Mouse (Mus musculus) hindbrain, embryonic 15.5 days (tissue): ENCODE data around the gene Barx2. TPM values are rescaled to one million over a fixed set of nuclear protein-coding genes. Genes with fewer than 3 reads are reported as not detected.

Experiments used
- ATAC-seq: fragments of 200-750 bp; cut with Nextera tagmentation; 2 replicates; pipeline ENCODE4 v1.8.0; 2017; ENCODE audit warnings: low read depth, moderate number of reproducible peaks, moderate TSS enrichment; ENCODE audit not compliant: low FRiP score
- H3K27ac ChIP-seq: fragments of 300-500 bp; sonication (generic); replicated peaks from 2 replicates; pipeline ENCODE4 v1.5.1; 2015; ENCODE audit warnings: mild to moderate bottlenecking, inconsistent platforms
- H3K27me3 ChIP-seq: fragments of 300-500 bp; sonication (generic); 2 replicates; pipeline ENCODE4 v1.6.1; 2015; ENCODE audit warnings: control low read depth, inconsistent platforms
- H3K36me3 ChIP-seq: fragments of 300-500 bp; sonication (generic); 2 replicates; pipeline ENCODE4 v1.6.1; 2015; ENCODE audit warnings: control low read depth, inconsistent platforms
- H3K4me1 ChIP-seq: fragments of 300-500 bp; sonication (generic); replicated peaks from 2 replicates; pipeline ENCODE4 v1.6.1; 2015; ENCODE audit warnings: control low read depth, inconsistent platforms
- H3K4me2 ChIP-seq: fragments of 300-500 bp; sonication (generic); 2 replicates; pipeline ENCODE4 v1.6.1; 2015; ENCODE audit warnings: moderate library complexity, mild to moderate bottlenecking, inconsistent platforms
- H3K4me3 ChIP-seq: fragments of 300-500 bp; sonication (generic); 2 replicates; pipeline ENCODE4 v1.5.1; 2015; ENCODE audit warnings: mild to moderate bottlenecking, inconsistent platforms
- H3K9ac ChIP-seq: fragments of 300-500 bp; sonication (generic); 2 replicates; pipeline ENCODE4 v1.6.1; 2015; ENCODE audit warnings: inconsistent platforms
- H3K9me3 ChIP-seq: fragments of 300-500 bp; sonication (generic); 2 replicates; pipeline ENCODE4 v1.6.1; 2016; ENCODE audit warnings: control low read depth, inconsistent platforms
- WGBS: fragments of 180-500 bp; shearing (Covaris S2); methylation state at CpG from one replicate; pipeline ENCODE4 v1.1.7; 2015; 5-methylcytosine and 5-hydroxymethylcytosine counted together
- polyA plus RNA-seq: library from polyadenylated mRNA; unstranded; fragments of >200 nt; fragmentation: Nextera tagmentation; extraction: Ambion mirVana; gene quantifications from 2 replicates; pipeline ENCODE4 v1.2.1, GENCODE M21; 2015

Barx2 gene
- polyA plus RNA-seq, 1 experiment from 2014 or later = 0.41 TPM

DNA sequence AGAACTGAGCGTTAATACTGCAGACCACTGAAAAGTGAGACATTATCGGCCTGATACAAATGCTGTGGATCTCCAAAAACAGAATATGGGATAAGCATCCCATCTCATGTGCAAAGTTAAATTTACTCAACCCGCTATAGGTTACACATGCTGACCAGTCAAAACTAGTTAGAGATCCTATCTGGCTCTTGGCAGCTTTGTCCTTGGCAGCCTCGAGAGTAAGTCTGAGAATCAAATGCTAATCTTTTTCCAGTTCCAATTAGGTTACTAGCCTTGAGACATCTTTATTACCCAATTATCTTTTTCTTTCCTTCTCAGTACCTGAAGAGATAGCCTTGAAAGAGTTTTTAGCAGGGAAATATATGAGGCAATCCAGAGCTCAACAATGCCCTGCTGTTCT is 62.6 kb downstream of the Barx2 start:
- Histone ChIP-seq H3K4me2 (no peak overlapping the region), H3K9ac (no peak overlapping the region), H3K27ac (no peak overlapping the region), H3K9me3 (no peaks in the 10 kb centered on the region), H3K27me3 (no peaks in the 10 kb centered on the region), H3K36me3 (no peaks in the 10 kb centered on the region), H3K4me3 (no peak overlapping the region), H3K4me1 (no peaks in the 10 kb centered on the region)
- 91% methylated on average over 4 of the region's 4 CpGs for WGBS
- no peak for ATAC-seq

DNA sequence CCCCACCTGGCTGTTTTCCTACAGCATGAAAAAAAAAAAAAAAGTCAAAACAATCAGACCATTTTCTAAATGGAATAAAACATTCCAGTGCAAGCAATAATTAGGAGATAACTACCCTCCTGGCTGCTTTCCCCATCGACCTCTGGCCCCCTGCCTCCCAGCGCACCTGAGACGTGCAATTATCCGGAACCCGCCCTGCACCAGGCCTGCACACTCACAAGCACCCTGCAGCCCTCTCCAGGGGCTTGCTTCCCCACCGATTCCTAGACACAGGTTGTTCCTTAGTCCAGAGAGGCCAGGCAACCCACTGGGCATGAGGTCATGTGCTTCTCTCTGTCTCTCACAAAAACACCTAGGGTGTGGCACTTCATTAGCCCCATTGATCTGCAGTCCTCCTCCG is 63.9 kb downstream of the Barx2 start:
- Histone ChIP-seq H3K4me1 (no peaks in the 10 kb centered on the region), H3K4me3 (no peak overlapping the region), H3K36me3 (no peaks in the 10 kb centered on the region), H3K9ac (no peak overlapping the region), H3K4me2 (no peak overlapping the region), H3K27me3 (no peaks in the 10 kb centered on the region), H3K9me3 (no peaks in the 10 kb centered on the region), H3K27ac (no peak overlapping the region)
- WGBS = 86% methylated on average over 7 of the region's 7 CpGs
- ATAC-seq = no peak

DNA sequence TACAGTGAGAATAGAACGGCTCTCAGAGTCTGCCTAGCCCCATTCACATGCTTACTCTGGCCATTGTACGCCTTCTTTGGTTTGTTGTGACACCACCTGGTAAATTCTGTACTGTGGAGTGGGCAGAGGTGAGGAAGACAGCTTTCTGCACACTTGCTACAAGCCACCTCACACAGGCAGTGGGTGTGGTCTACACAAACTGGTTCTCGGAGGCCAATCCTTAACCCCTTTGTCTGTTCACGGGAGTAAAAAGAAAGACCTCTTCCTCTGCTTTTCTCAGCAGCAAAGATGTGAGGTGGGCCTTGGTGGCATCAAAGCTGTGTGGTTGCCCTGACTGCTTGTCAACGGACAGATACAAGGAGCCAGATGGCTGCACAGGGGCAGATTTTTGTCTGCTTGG is 68.6 kb downstream of the Barx2 start:
- Histone ChIP-seq H3K9ac (no peak overlapping the region), H3K4me2 (no peak overlapping the region), H3K36me3 (no peaks in the 10 kb centered on the region), H3K4me3 (no peak overlapping the region), H3K4me1 (no peaks in the 10 kb centered on the region), H3K9me3 (no peaks in the 10 kb centered on the region), H3K27ac (no peak overlapping the region), H3K27me3 (no peaks in the 10 kb centered on the region)
- ATAC-seq = no peak
- 75% methylated on average over 5 of the region's 5 CpGs for WGBS

GRCm38 (mm10) chr9:31841108-31841815 is 72.0 kb downstream of the Barx2 start:
- no peaks in the 10 kb centered on the region for H3K27me3 ChIP-seq
- no peak overlapping the region for H3K9ac ChIP-seq
- no peak overlapping the region for H3K4me3 ChIP-seq
- H3K4me1 ChIP-seq = no peaks in the 10 kb centered on the region
- H3K27ac ChIP-seq = no peak overlapping the region
- no peaks in the 10 kb centered on the region for H3K9me3 ChIP-seq
- WGBS = 64% methylated on average over 10 of the region's 10 CpGs
- no peak overlapping the region for H3K4me2 ChIP-seq
- no peak for ATAC-seq
- no peaks in the 10 kb centered on the region for H3K36me3 ChIP-seq

DNA sequence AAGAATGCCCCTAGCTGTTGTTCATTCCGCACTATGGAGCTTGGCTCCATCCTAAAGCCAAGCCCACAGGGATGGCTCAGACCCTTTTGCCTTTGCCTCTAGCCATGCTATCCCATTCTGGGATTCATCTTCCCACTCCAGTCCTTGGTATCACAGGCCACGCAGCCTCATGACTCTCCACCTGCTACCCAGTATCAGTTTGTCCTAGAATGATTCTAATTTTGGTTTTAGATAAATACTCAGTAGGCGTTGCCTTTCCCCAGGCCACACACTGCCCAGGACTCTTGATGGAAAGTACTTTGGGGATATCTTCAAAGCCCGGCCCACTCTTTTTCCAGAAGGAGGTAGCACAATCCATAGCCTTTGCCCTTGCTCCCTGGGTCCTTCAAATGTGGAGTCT is 72.7 kb downstream of the Barx2 start:
- Histone ChIP-seq H3K4me1 (no peaks in the 10 kb centered on the region), H3K27ac (no peak overlapping the region), H3K27me3 (no peaks in the 10 kb centered on the region), H3K9me3 (no peaks in the 10 kb centered on the region), H3K36me3 (no peaks in the 10 kb centered on the region), H3K4me2 (no peak overlapping the region), H3K4me3 (no peak overlapping the region), H3K9ac (no peak overlapping the region)
- ATAC-seq = no peak
- WGBS = 91% methylated on average over 4 of the region's 4 CpGs

GRCm38 (mm10) chr9:31840037-31840436 is 73.2 kb downstream of the Barx2 start:
- no peak overlapping the region for H3K4me2 ChIP-seq
- H3K4me1 ChIP-seq = no peaks in the 10 kb centered on the region
- no peaks in the 10 kb centered on the region for H3K9me3 ChIP-seq
- 82% methylated on average over 3 of the region's 3 CpGs for WGBS
- H3K9ac ChIP-seq = no peak overlapping the region
- no peak for ATAC-seq
- no peaks in the 10 kb centered on the region for H3K27me3 ChIP-seq
- no peak overlapping the region for H3K27ac ChIP-seq
- H3K36me3 ChIP-seq = no peaks in the 10 kb centered on the region
- H3K4me3 ChIP-seq = no peak overlapping the region

GRCm38 (mm10) chr9:31839106-31840027 is 73.9 kb downstream of the Barx2 start:
- H3K36me3 ChIP-seq = no peaks in the 10 kb centered on the region
- no peak for ATAC-seq
- H3K4me1 ChIP-seq = no peaks in the 10 kb centered on the region
- H3K4me3 ChIP-seq = no peak overlapping the region
- no peaks in the 10 kb centered on the region for H3K27me3 ChIP-seq
- H3K4me2 ChIP-seq = no peak overlapping the region
- H3K27ac ChIP-seq = no peak overlapping the region
- no peak overlapping the region for H3K9ac ChIP-seq
- 55% methylated on average over 15 of the region's 15 CpGs for WGBS
- no peaks in the 10 kb centered on the region for H3K9me3 ChIP-seq

- H3K4me2 ChIP-seq = no peak overlapping the region
- ATAC-seq = no peak
- no peaks in the 10 kb centered on the region for H3K27me3 ChIP-seq
- H3K36me3 ChIP-seq = no peaks in the 10 kb centered on the region
- H3K9me3 ChIP-seq = no peaks in the 10 kb centered on the region
- H3K27ac ChIP-seq = no peak overlapping the region
- WGBS = 46% methylated on average over 6 of the region's 6 CpGs
- H3K9ac ChIP-seq = no peak overlapping the region
- H3K4me3 ChIP-seq = no peak overlapping the region
- H3K4me1 ChIP-seq = no peaks in the 10 kb centered on the region
These were observed 75.2 kb downstream of the Barx2 start for GRCm38 (mm10) chr9:31838047-31838446.

GRCm38 (mm10) chr9:31808753-31809152 is 104.5 kb downstream of the Barx2 start:
- Histone ChIP-seq H3K9me3 (no peaks in the 10 kb centered on the region), H3K27me3 (no peaks in the 10 kb centered on the region), H3K27ac (no peak overlapping the region), H3K4me1 (no peaks in the 10 kb centered on the region), H3K36me3 (no peaks in the 10 kb centered on the region), H3K4me3 (no peak overlapping the region), H3K4me2 (no peak overlapping the region), H3K9ac (no peak overlapping the region)
- 88% methylated on average over 2 of the region's 2 CpGs for WGBS
- no peak for ATAC-seq

DNA sequence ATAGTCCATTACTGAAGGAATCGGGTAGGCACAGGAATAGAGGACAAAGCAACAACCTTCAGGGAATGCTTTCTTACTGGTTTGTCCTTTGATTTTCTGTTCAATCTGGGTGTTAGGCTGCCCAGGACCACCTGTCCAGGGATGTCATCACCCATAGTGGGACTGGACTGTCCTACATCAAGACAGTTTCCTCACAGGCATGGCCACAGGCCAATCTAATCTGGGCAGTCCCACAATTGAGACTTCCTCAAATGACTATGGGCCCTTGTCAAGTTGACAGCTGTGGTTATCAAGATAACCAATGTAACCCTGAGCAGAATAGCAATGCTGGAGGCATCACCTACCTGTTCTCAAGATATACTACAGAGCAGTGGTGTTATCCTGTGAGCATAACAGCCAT is 110.6 kb downstream of the Barx2 start:
- 94% methylated on average over 1 of the region's 1 CpGs for WGBS
- ATAC-seq = no peak

More for the DNA sequence above, 110.6 kb downstream of the Barx2 start:
- no peaks in the 10 kb centered on the region for H3K4me1 ChIP-seq
- no peak overlapping the region for H3K9ac ChIP-seq
- no peak overlapping the region for H3K4me2 ChIP-seq
- no peaks in the 10 kb centered on the region for H3K36me3 ChIP-seq
- no peaks in the 10 kb centered on the region for H3K9me3 ChIP-seq
- H3K4me3 ChIP-seq = no peak overlapping the region
- no peaks in the 10 kb centered on the region for H3K27me3 ChIP-seq
- no peak overlapping the region for H3K27ac ChIP-seq
